In genomic region chr17:35379369-35379728, GRCm38 (mm10) we compare ENCODE assay signal across 8 mouse cellular contexts. TPM values are rescaled to one million over a fixed set of nuclear protein-coding genes. Genes with fewer than 3 reads are reported as not detected.
A peak's percentile ranks its signal among the peaks of the same experiment; 100 is the strongest.
DNase-seq lines count a peak whose midpoint lies in the region; ATAC-seq and TF ChIP-seq lines count a peak whose summit lies in the region.

Gene H2-Q4 (plus strand): TSS chr17:35379617.

- TF ChIP-seq CTCF in forebrain, postnatal 0 days (IDR thresholded peaks at IDR 0.05; ENCODE audit: low read depth), result no peak
- TF ChIP-seq CTCF in testis, adult 2 months (IDR thresholded peaks at IDR 0.05; ENCODE audit: control insufficient read depth, insufficient read depth, insufficient replicate concordance, low read depth, low read length), result no peak

- ATAC-seq in forebrain, postnatal 0 days, result peak; percentile 83
- peak; percentile 92 for ATAC-seq in neural tube, embryonic 14.5 days (ENCODE audit: low read depth)

- peaks cover 2% of the 10 kb centered on the region; the same call in 1 of the 2 replicates for H3K9me3 ChIP-seq in ES-E14 (ENCODE audit: control insufficient read depth, insufficient read depth, low read depth, low read length)
- H3K9me3 ChIP-seq in forebrain, postnatal 0 days (ENCODE audit: low read length), result no peaks in the 10 kb centered on the region
- no peaks in the 10 kb centered on the region for H3K9me3 ChIP-seq in neural tube, embryonic 14.5 days (ENCODE audit: control insufficient read depth, low read length)

- TF ChIP-seq POLR2A in testis, adult 2 months (IDR thresholded peaks at IDR 0.05; ENCODE audit: control insufficient read depth, low read depth, low read length), result no peak

- H3K36me3 ChIP-seq in ES-E14 (ENCODE audit: control insufficient read depth, insufficient read depth, low read length, poor library complexity, severe bottlenecking), result no peaks in the 10 kb centered on the region; the same call in 1 of the 2 replicates
- H3K36me3 ChIP-seq in forebrain, postnatal 0 days (ENCODE audit: insufficient read depth), result no peaks in the 10 kb centered on the region
- no peaks in the 10 kb centered on the region for H3K36me3 ChIP-seq in neural tube, embryonic 14.5 days (ENCODE audit: control insufficient read depth, insufficient read depth, low read length)
- H3K36me3 ChIP-seq in testis, adult 2 months (ENCODE audit: control insufficient read depth, insufficient read depth, low read length), result no peaks in the 10 kb centered on the region

- in situ Hi-C loops in ES-E14 (cut with MboI; ENCODE audit: low sequenced_read_pairs in 2 of 2, unreplicated experiment in 2 of 2), result no loop called here

- H3K9ac ChIP-seq in ES-E14 (ENCODE audit: insufficient read depth, low read depth, low read length, poor library complexity, severe bottlenecking), result peak within 1 kb of the TSS; percentile 78
- peak within 1 kb of the TSS; percentile 40 for H3K9ac ChIP-seq in forebrain, postnatal 0 days
- peak within 1 kb of the TSS; percentile 47 for H3K9ac ChIP-seq in neural tube, embryonic 14.5 days (replicated peaks; ENCODE audit: low read depth, low read length)

- H3K27me3 ChIP-seq in forebrain, postnatal 0 days (ENCODE audit: insufficient read depth, low read length), result no peaks in the 10 kb centered on the region
- H3K27me3 ChIP-seq in neural tube, embryonic 14.5 days (ENCODE audit: control insufficient read depth, insufficient read depth, low read length), result no peaks in the 10 kb centered on the region
- H3K27me3 ChIP-seq in testis, adult 2 months (ENCODE audit: control insufficient read depth, insufficient read depth, low read length), result no peaks in the 10 kb centered on the region

- H3K4me2 ChIP-seq in forebrain, postnatal 0 days (ENCODE audit: low read depth), result peak within 1 kb of the TSS; percentile 87
- peak within 1 kb of the TSS; percentile 77 for H3K4me2 ChIP-seq in neural tube, embryonic 14.5 days (ENCODE audit: low read depth, low read length)

- H3K27ac ChIP-seq in ES-E14 (ENCODE audit: insufficient read depth, low read depth, low read length, poor library complexity, severe bottlenecking), result no peak within 1 kb of the TSS
- H3K27ac ChIP-seq in forebrain, postnatal 0 days (ENCODE audit: low read depth, low read length), result no peak within 1 kb of the TSS
- no peak within 1 kb of the TSS for H3K27ac ChIP-seq in neural tube, embryonic 14.5 days (ENCODE audit: low read depth, low read length)
- H3K27ac ChIP-seq in testis, adult 2 months (ENCODE audit: control insufficient read depth, insufficient read depth, low read depth, low read length), result no peak within 1 kb of the TSS

- DNase-seq in ES-E14 (ENCODE audit: low read depth, low spot score), result no peak
- DNase-seq in cerebellum, adult 8-10 months, result peak; percentile 37
- peak; percentile 46 for DNase-seq in forebrain, postnatal 0 days
- peak; percentile 92 to 94 for DNase-seq in heart, postnatal 36 days
- DNase-seq in layer of hippocampus, adult 18-20 months (ENCODE audit: low spot score in 2 of 2), result peak; percentile 42 to 77
- peak; percentile 97 to 98 for DNase-seq in lung, adult 18-20 months

- intact Hi-C loops in heart, postnatal 36 days (cut with DNase I), result loop anchor here (5.0 kb wide), 1 partner anchor 1377 kb away; the partner anchor contains the start of gene H2-K1

- under 1% methylated on average over 16 of the region's 16 CpGs for WGBS in forebrain, postnatal 0 days
- WGBS in neural tube, embryonic 14.5 days, result 1% methylated on average over 15 of the region's 16 CpGs

- H3K4me1 ChIP-seq in ES-E14 (ENCODE audit: control insufficient read depth in 2 of 2, insufficient read depth in 2 of 2, low read length in 2 of 2, poor library complexity in 1 of 2), result no peaks in the 10 kb centered on the region
- no peaks in the 10 kb centered on the region for H3K4me1 ChIP-seq in forebrain, postnatal 0 days (ENCODE audit: insufficient read depth)
- H3K4me1 ChIP-seq in neural tube, embryonic 14.5 days (ENCODE audit: control insufficient read depth, insufficient read depth, low read length), result 0 out of 2 replicates have a peak, but pooled peaks cover 3% of the 10 kb centered on the region
- peaks cover 14% of the 10 kb centered on the region for H3K4me1 ChIP-seq in testis, adult 2 months (ENCODE audit: control insufficient read depth, insufficient read depth, low read length)

- peak within 1 kb of the TSS; percentile 71 to 78 for H3K4me3 ChIP-seq in ES-E14 (ENCODE audit: insufficient read depth in 1 of 2, low read depth in 1 of 2, low read length in 2 of 2, poor library complexity in 1 of 2, severe bottlenecking in 1 of 2)
- peak within 1 kb of the TSS; percentile 41 for H3K4me3 ChIP-seq in forebrain, postnatal 0 days (ENCODE audit: low read depth, low read length)
- peak within 1 kb of the TSS; percentile 46 for H3K4me3 ChIP-seq in neural tube, embryonic 14.5 days (ENCODE audit: low read depth, low read length)
- H3K4me3 ChIP-seq in testis, adult 2 months (ENCODE audit: control insufficient read depth, low read depth, low read length), result peak within 1 kb of the TSS; percentile 90

TF ChIP-seq in ES-E14, 5 proteins besides CTCF, POLR2A, EP300 and RAD21:
- no peak for TF ChIP-seq ZNF384 (IDR thresholded peaks at IDR 0.05; ENCODE audit: low read depth, low read length)
- TF ChIP-seq CHD2 (IDR thresholded peaks at IDR 0.05; ENCODE audit: low read depth, low read length), result peak; percentile 93

RNA-seq across cellular contexts. Expression of gene H2-Q4, which starts in this region (rescaled TPM):
- total RNA-seq in ES-E14 (2012; rRNA removed), result 9.1 and 19.9 TPM in 2 replicates
- 3.2 and 5.1 TPM in 2 replicates for total RNA-seq in forebrain, postnatal 0 days (2014; rRNA removed)
- polyA plus RNA-seq in forebrain, postnatal 0 days (2015; fragmentation: Nextera tagmentation; extraction: Ambion mirVana), result 0.84 and 1.3 TPM in 2 replicates
- 10 to 100 TPM; 10.1 to 13.8 TPM for total RNA-seq in heart, postnatal 36 days (2021)
- 1 to 10 TPM; 1.5 to 2.4 TPM for total RNA-seq in layer of hippocampus, adult 18-20 months (2021)
- 0.55 and 0.90 TPM in 2 replicates for polyA plus RNA-seq in neural tube, embryonic 14.5 days (2014; fragmentation: Nextera tagmentation; extraction: Ambion mirVana)
- 3.2 and 4.2 TPM in 2 replicates for polyA plus RNA-seq in testis, adult 2 months (2012; rRNA removed)

Comparison
In these comparisons a context has a peak if more than half of its experiments do, and no peak if none do; other contexts are left out.
1. Peak in ATAC-seq, H3K4me3 ChIP-seq, H3K9ac ChIP-seq and H3K4me2 ChIP-seq in neural tube, embryonic 14.5 days; RNA of the gene not detected or under 1 TPM.